Mouse (Mus musculus) midbrain, embryonic 13.5 days (tissue): ENCODE measurements around the gene Aff1. TPM values are rescaled to one million over a fixed set of nuclear protein-coding genes. Genes with fewer than 3 reads are reported as not detected.

ENCODE experiments used
- ATAC-seq: fragments of 200-750 bp; cut with Nextera tagmentation; 2 replicates; pipeline ENCODE4 v1.8.0; 2017; ENCODE audit warnings: mild to moderate bottlenecking, moderate TSS enrichment, moderate library complexity
- H3K27ac ChIP-seq: fragments of 300-500 bp; sonication (generic); 2 replicates; pipeline ENCODE4 v1.5.1; 2015; ENCODE audit warnings: inconsistent platforms, mild to moderate bottlenecking, moderate library complexity
- H3K27me3 ChIP-seq: fragments of 300-500 bp; sonication (generic); 2 replicates; pipeline ENCODE4 v1.6.1; 2015; ENCODE audit warnings: mild to moderate bottlenecking, inconsistent platforms
- H3K36me3 ChIP-seq: fragments of 300-500 bp; sonication (generic); 2 replicates; pipeline ENCODE4 v1.6.1; 2015; ENCODE audit warnings: mild to moderate bottlenecking, inconsistent platforms
- H3K4me1 ChIP-seq: fragments of 300-500 bp; sonication (generic); replicated peaks from 2 replicates; pipeline ENCODE4 v1.6.1; 2015; ENCODE audit warnings: inconsistent platforms
- H3K4me2 ChIP-seq: fragments of 300-500 bp; sonication (generic); replicated peaks from 2 replicates; pipeline ENCODE4 v1.6.1; 2015; ENCODE audit warnings: moderate library complexity, mild to moderate bottlenecking, inconsistent platforms
- H3K4me3 ChIP-seq: fragments of 300-500 bp; sonication (generic); replicated peaks from 2 replicates; pipeline ENCODE4 v1.5.1; 2015; ENCODE audit warnings: mild to moderate bottlenecking, inconsistent platforms
- H3K9ac ChIP-seq: fragments of 300-500 bp; sonication (generic); replicated peaks from 2 replicates; pipeline ENCODE4 v1.6.1; 2015; ENCODE audit warnings: mild to moderate bottlenecking, inconsistent platforms
- H3K9me3 ChIP-seq: fragments of 300-500 bp; sonication (generic); 2 replicates; pipeline ENCODE4 v1.6.1; 2016; ENCODE audit warnings: mild to moderate bottlenecking, inconsistent platforms
- WGBS: fragments of 180-500 bp; shearing (Covaris S2); methylation state at CpG from one replicate; pipeline ENCODE4 v1.1.7; 2015; 5-methylcytosine and 5-hydroxymethylcytosine counted together
- polyA plus RNA-seq: library from polyadenylated mRNA; unstranded; fragments of >200 nt; fragmentation: Nextera tagmentation; extraction: Ambion mirVana; gene quantifications from 2 replicates; pipeline ENCODE4 v1.2.1, GENCODE M21; 2015

The Aff1 gene
- polyA plus RNA-seq, 1 experiment from 2014 or later: 2.3 TPM

- H3K36me3 ChIP-seq: peaks cover 6% of the 10 kb centered on the region; the same call in 1 of the 2 replicates
- H3K9me3 ChIP-seq: no peaks in the 10 kb centered on the region
- no peak overlapping the region for H3K4me2 ChIP-seq
- no peak overlapping the region for H3K4me3 ChIP-seq
- peaks cover 45% of the 10 kb centered on the region for H3K4me1 ChIP-seq
- 82% methylated on average over 6 of the region's 6 CpGs for WGBS
- H3K27ac ChIP-seq: no peak overlapping the region
- no peaks in the 10 kb centered on the region; the same call in 1 of the 2 replicates for H3K27me3 ChIP-seq
- H3K9ac ChIP-seq: no peak overlapping the region
- ATAC-seq: no peak
These were observed 88.7 kb downstream of the Aff1 start for GRCm38 (mm10) chr5:103780836-103781235.

DNA sequence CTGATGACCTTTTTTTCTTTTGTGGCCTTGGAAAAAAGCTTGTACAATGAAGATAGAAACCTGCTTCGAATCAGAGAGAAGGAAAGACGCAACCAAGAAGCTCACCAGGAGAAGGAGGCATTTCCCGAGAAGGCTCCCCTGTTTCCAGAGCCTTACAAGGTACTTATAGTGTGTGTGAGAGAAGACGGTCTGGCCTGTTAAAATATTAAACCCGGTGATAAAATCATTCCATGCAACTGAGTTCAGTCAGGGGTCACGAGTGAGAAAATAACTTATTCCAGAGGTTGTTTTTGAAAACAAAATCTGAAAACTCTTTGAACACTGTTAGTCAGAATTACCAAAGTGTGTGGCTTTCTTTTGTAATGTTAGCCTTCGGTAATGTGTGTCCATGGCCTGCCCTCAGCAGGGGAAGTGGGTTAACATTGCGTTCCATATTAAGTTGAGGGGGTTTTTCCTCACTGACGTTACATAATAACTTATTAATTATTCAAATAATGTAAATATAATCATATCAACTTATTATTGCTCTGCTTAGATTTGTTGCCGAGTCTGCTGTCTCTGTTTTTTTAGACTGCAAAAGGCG, 91.0 kb downstream of the Aff1 start:
- 91% methylated on average over 11 of the region's 11 CpGs for WGBS
- ATAC-seq: no peak

GRCm38 (mm10) chr5:103786096-103786495, 93.9 kb downstream of the Aff1 start:
- Histone ChIP-seq H3K27ac (no peak overlapping the region), H3K4me1 (peaks cover 10% of the 10 kb centered on the region), H3K36me3 (peaks cover 6% of the 10 kb centered on the region; the same call in 1 of the 2 replicates), H3K27me3 (no peaks in the 10 kb centered on the region), H3K9ac (no peak overlapping the region), H3K4me3 (no peak overlapping the region), H3K9me3 (no peaks in the 10 kb centered on the region), H3K4me2 (no peak overlapping the region)
- WGBS: 87% methylated on average over 10 of the region's 10 CpGs
- ATAC-seq: no peak

More for the DNA sequence above, 91.0 kb downstream of the Aff1 start:
- Histone ChIP-seq H3K9ac (no peak overlapping the region), H3K4me1 (peaks cover 30% of the 10 kb centered on the region), H3K4me3 (no peak overlapping the region), H3K27me3 (no peaks in the 10 kb centered on the region), H3K27ac (no peak overlapping the region), H3K9me3 (no peaks in the 10 kb centered on the region), H3K36me3 (peaks cover 6% of the 10 kb centered on the region; the same call in 1 of the 2 replicates), H3K4me2 (no peak overlapping the region)

- Histone ChIP-seq H3K9ac (no peak overlapping the region), H3K4me2 (no peak overlapping the region), H3K27me3 (no peaks in the 10 kb centered on the region), H3K4me3 (no peak overlapping the region), H3K36me3 (peaks cover 6% of the 10 kb centered on the region; the same call in 1 of the 2 replicates), H3K9me3 (no peaks in the 10 kb centered on the region), H3K4me1 (peaks cover 6% of the 10 kb centered on the region), H3K27ac (no peak overlapping the region)
- WGBS: 44% methylated on average over 6 of the region's 6 CpGs
- ATAC-seq: no peak
These were observed 96.3 kb downstream of the Aff1 start for GRCm38 (mm10) chr5:103788476-103788875.

DNA sequence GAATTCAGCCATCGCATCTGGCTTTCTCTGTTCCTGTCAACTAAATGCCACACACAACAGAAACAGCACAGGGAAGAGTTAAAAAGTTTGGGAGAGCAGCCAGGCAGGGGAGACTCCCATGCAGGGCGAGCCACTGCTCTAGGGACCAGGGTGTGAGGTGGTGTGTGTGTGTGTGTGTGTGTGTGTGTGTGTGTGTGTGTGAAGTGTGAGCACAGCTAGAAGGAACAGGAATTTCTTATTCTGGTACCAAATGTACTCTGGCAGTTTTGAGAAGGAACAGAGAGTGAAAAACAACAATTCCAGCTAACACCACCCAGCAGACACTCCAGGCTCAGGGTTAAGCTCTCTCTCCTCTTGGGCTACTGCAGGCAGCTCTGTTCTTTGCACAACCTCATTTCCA, 96.8 kb downstream of the Aff1 start:
- Histone ChIP-seq H3K27me3 (no peaks in the 10 kb centered on the region), H3K27ac (no peak overlapping the region), H3K9ac (no peak overlapping the region), H3K36me3 (0 out of 2 replicates have a peak, but pooled peaks cover 2% of the 10 kb centered on the region), H3K4me2 (no peak overlapping the region), H3K4me3 (no peak overlapping the region), H3K9me3 (no peaks in the 10 kb centered on the region), H3K4me1 (peaks cover 6% of the 10 kb centered on the region)
- no peak for ATAC-seq
- WGBS: 32% methylated on average over 2 of the region's 2 CpGs

DNA sequence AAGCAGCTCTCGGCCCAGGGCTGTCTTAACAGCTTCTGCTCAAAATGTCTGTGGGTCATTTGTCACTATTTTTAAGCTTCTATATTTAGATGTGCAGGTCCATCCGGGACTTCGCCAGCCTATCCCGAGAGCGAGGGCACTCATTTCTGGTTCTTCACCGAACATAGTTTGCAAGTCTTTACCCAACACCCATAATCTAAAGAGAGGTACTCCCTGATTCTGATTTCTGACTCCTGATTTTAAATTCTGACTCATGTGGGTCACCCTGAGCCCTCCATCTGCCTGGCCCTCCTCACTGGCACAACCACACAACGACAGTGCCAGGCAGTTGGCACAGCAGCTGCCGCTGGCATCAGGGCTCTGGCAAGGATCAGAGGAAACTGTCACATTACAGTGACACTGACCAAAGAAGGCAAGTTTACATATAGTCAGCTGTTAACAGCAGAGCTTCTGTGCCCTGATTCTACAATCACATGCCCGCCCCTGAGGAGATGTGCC, 97.5 kb downstream of the Aff1 start:
- no peak overlapping the region for H3K27ac ChIP-seq
- H3K4me3 ChIP-seq: no peak overlapping the region
- no peak overlapping the region for H3K9ac ChIP-seq
- H3K36me3 ChIP-seq: no peaks in the 10 kb centered on the region
- H3K4me2 ChIP-seq: no peak overlapping the region
- no peak for ATAC-seq
- H3K27me3 ChIP-seq: no peaks in the 10 kb centered on the region
- WGBS: 91% methylated on average over 9 of the region's 9 CpGs
- H3K9me3 ChIP-seq: no peaks in the 10 kb centered on the region
- H3K4me1 ChIP-seq: peaks cover 6% of the 10 kb centered on the region

DNA sequence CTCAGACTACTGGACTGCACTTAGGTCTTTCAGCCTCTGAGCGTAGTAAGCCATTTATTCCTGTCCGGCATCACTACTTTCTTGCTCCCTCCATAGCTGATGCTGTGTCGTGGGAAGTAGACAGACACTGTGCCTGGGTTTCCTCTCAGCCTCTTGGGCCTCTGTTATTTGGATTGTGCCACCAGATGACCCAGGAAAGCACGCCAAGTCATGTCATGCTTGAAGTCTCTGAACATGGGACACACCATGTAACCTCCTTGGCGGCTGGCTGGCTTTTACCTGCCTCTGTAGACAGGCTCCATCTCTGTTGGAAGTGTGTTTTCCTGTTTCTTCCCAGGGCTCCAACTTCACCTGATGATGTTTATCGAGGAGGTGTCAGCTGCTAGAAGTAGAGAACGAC, 99.6 kb downstream of the Aff1 start:
- Histone ChIP-seq H3K27ac (no peak overlapping the region), H3K9ac (no peak overlapping the region), H3K9me3 (no peaks in the 10 kb centered on the region), H3K4me3 (no peak overlapping the region), H3K4me1 (peaks cover 6% of the 10 kb centered on the region), H3K27me3 (no peaks in the 10 kb centered on the region), H3K4me2 (no peak overlapping the region), H3K36me3 (no peaks in the 10 kb centered on the region)
- 91% methylated on average over 7 of the region's 7 CpGs for WGBS
- no peak for ATAC-seq

DNA sequence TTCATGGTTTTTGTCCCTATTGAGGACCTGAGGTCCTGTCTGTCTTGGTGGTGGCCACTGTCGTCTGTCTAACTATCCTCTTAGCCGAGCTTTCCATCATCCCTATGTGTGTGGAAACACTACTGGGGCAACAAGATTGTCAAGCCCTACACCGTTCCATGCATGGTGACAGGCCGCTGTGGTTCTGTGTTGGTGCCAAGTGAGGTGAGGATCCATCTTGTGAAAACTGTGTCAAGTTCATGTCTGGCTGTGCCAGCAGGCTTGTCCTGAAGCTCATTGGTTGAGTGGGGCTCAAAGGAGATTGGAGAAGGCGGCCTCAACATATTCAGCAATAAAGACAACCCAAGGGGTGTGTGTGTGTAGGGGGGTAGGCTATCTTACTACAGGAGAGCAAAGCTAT, 102.9 kb downstream of the Aff1 start:
- no peaks in the 10 kb centered on the region for H3K9me3 ChIP-seq
- H3K4me3 ChIP-seq: no peak overlapping the region
- H3K4me1 ChIP-seq: peaks cover 3% of the 10 kb centered on the region
- H3K27me3 ChIP-seq: no peaks in the 10 kb centered on the region
- H3K4me2 ChIP-seq: no peak overlapping the region
- 95% methylated on average over 5 of the region's 5 CpGs for WGBS
- no peak for ATAC-seq
- H3K36me3 ChIP-seq: no peaks in the 10 kb centered on the region
- no peak overlapping the region for H3K27ac ChIP-seq
- H3K9ac ChIP-seq: no peak overlapping the region

DNA sequence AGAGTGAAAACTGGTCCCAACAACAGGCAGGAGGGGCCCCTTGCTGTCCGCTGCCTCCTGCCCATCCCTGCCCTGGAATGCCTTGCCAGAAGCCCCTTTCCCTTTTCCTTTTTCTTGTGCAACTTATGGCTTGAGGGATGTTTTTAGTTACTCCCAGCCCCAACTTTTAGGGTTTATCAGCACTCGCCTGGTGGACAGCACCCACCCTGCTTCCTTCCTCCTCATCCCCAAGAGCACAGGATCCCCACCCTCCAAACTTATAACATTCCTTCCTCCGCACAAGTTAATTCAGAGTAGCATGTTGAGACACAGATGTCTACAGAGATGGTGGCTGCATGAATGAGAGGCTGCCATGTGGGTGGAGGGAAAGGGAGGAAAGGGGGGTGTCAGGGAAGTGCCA, 103.9 kb downstream of the Aff1 start:
- 93% methylated on average over 3 of the region's 3 CpGs for WGBS
- Histone ChIP-seq H3K9ac (no peak overlapping the region), H3K4me1 (peaks cover 6% of the 10 kb centered on the region), H3K27me3 (no peaks in the 10 kb centered on the region), H3K36me3 (no peaks in the 10 kb centered on the region), H3K4me3 (no peak overlapping the region), H3K27ac (no peak overlapping the region), H3K9me3 (no peaks in the 10 kb centered on the region), H3K4me2 (no peak overlapping the region)
- ATAC-seq: no peak

GRCm38 (mm10) chr5:103797774-103798173, 105.6 kb downstream of the Aff1 start:
- WGBS: 65% methylated on average over 10 of the region's 10 CpGs
- H3K9ac ChIP-seq: no peak overlapping the region
- H3K27me3 ChIP-seq: no peaks in the 10 kb centered on the region
- no peaks in the 10 kb centered on the region for H3K9me3 ChIP-seq
- H3K36me3 ChIP-seq: no peaks in the 10 kb centered on the region
- H3K4me2 ChIP-seq: no peak overlapping the region
- no peak overlapping the region for H3K4me3 ChIP-seq
- no peak for ATAC-seq
- peaks cover 6% of the 10 kb centered on the region for H3K4me1 ChIP-seq
- H3K27ac ChIP-seq: no peak overlapping the region

DNA sequence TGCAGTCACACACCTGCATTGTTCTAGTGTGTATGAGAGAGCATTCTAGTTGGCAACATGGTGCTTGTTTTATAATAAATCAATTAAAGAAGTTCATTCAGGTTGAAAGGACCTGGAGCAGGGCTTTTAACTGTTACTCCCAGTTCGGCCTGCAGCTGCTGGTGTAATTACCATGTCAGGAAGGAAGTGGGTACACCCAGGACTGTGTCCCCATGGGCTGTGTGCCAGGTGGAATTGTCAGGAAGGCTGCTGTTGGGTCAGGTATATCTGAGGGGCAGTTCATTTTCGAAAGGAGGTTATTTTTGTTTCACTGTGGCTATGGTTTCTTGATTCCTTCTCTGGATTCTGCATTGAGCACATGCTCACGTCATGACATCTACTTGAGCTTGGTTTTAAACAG, 107.3 kb downstream of the Aff1 start:
- WGBS: 86% methylated on average over 3 of the region's 3 CpGs
- Histone ChIP-seq H3K4me1 (peaks cover 15% of the 10 kb centered on the region), H3K36me3 (no peaks in the 10 kb centered on the region), H3K9me3 (no peaks in the 10 kb centered on the region), H3K27me3 (no peaks in the 10 kb centered on the region), H3K27ac (no peak overlapping the region), H3K9ac (no peak overlapping the region), H3K4me2 (no peak overlapping the region), H3K4me3 (no peak overlapping the region)
- ATAC-seq: no peak

GRCm38 (mm10) chr5:103800009-103800408, 107.8 kb downstream of the Aff1 start:
- 29% methylated on average over 5 of the region's 5 CpGs for WGBS
- Histone ChIP-seq H3K4me1 (peaks cover 15% of the 10 kb centered on the region), H3K4me2 (no peak overlapping the region), H3K36me3 (no peaks in the 10 kb centered on the region), H3K9ac (no peak overlapping the region), H3K27ac (no peak overlapping the region), H3K4me3 (no peak overlapping the region), H3K9me3 (no peaks in the 10 kb centered on the region), H3K27me3 (no peaks in the 10 kb centered on the region)
- no peak for ATAC-seq

GRCm38 (mm10) chr5:103803386-103803785, 111.2 kb downstream of the Aff1 start:
- no peak for ATAC-seq
- WGBS: 77% methylated on average over 5 of the region's 5 CpGs
- no peaks in the 10 kb centered on the region for H3K9me3 ChIP-seq

More at GRCm38 (mm10) chr5:103803386-103803785, 111.2 kb downstream of the Aff1 start:
- no peak overlapping the region for H3K9ac ChIP-seq
- no peak overlapping the region for H3K4me3 ChIP-seq
- H3K4me1 ChIP-seq: peaks cover 15% of the 10 kb centered on the region
- H3K27me3 ChIP-seq: no peaks in the 10 kb centered on the region
- no peaks in the 10 kb centered on the region for H3K36me3 ChIP-seq
- H3K27ac ChIP-seq: no peak overlapping the region
- no peak overlapping the region for H3K4me2 ChIP-seq
